Mouse (Mus musculus): ENCODE data around the gene 1110012L19Rik.

- peak; percentile 73 for TF ChIP-seq POLR2A (IDR thresholded peaks at IDR 0.05; ENCODE audit: low read depth, low read length)
- TF ChIP-seq CTCF (IDR thresholded peaks at IDR 0.05; ENCODE audit: borderline replicate concordance, insufficient read depth, low read length) = no peak
Measured at GRCm38 (mm10) chrX:70364661-70365613, 20.7 kb upstream of the 1110012L19Rik start, which contains the start of gene Ids.
